ENCODE assay signal across 15 mouse cellular contexts in the genomic region with DNA sequence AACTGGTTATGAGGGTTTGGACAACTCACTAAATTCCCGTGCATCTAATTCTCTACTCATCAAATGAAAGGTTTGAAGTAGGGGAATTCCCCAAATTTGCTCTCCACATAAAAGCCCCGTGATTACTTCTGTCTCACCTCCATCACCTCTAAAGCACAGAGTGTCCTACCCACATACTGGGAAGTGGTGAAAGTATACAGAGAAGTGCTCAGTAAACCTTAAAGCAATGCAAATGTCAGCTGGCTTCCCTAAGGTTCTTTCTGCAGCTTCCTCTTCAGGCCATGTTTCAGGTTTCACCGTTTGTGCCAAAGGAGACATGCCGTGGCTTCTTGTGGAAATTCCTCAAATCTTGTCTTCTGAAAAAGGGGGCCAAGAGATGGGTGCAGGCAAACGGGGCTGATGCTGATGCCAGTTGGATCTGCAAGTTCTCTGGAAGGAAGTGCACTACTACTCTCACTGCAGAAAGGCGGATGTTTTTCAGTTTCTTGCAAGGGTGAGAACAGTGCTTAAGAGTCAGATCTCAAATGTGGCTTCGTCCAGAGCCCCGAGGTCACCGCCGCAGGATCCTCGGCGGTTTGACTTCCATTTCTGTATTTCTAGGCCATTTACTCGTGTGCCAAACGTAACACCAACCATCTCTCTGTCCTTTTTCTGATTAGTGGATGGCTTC. TPM values are rescaled to one million over a fixed set of nuclear protein-coding genes. Genes with fewer than 3 reads are reported as not detected.
A peak's percentile ranks its signal among the peaks of the same experiment; 100 is the strongest.
DNase-seq lines count a peak whose midpoint lies in the region; ATAC-seq and TF ChIP-seq lines count a peak whose summit lies in the region.
"Had no signal": no experiment of that assay in that cellular context is flagged by ENCODE, and none has a peak within 500 bp of the region (broad histone marks: within the 10 kb centered on the region; RNA-seq: fewer than 3 reads in every experiment).

No protein-coding gene starts in this region.

- H3K4me1 ChIP-seq in liver, postnatal 0 days (ENCODE audit: insufficient read depth), result peaks cover 20% of the 10 kb centered on the region
- H3K4me1 ChIP-seq in liver, embryonic 12.5 days, result peaks cover 41% of the 10 kb centered on the region
- peaks cover 12% of the 10 kb centered on the region for H3K4me1 ChIP-seq in midbrain, embryonic 14.5 days (ENCODE audit: control insufficient read depth, insufficient read depth, low read length)

- peak; percentile 10 for DNase-seq in liver, postnatal 0 days
- DNase-seq in induced T-regulatory cell, adult 2 months (ENCODE audit: low read depth), result peak; percentile 88
- peak; percentile 85 for DNase-seq in splenic B cell, adult 2 months (ENCODE audit: low read depth, low spot score)
- no peak for DNase-seq in midbrain, embryonic 14.5 days
- DNase-seq in frontal cortex, adult 2 months (ENCODE audit: extremely low spot score in 1 of 2, low spot score in 1 of 2), result no peak
- DNase-seq in layer of hippocampus, adult 8-10 months (ENCODE audit: low spot score in 2 of 2), result no peak
- DNase-seq: adrenal gland, postnatal 10 days; cerebellum, postnatal 25 days; heart, adult 18-20 months; heart, postnatal 10 days; lung, adult 18-20 months had no signal

- H3K36me3 ChIP-seq in liver, postnatal 0 days (replicated peaks; ENCODE audit: insufficient read depth, low read length), result no peaks in the 10 kb centered on the region
- H3K36me3 ChIP-seq in liver, embryonic 12.5 days, result no peaks in the 10 kb centered on the region
- H3K36me3 ChIP-seq in splenic B cell, adult 2 months (ENCODE audit: control insufficient read depth, insufficient read depth, low read length, poor library complexity, severe bottlenecking), result no peaks in the 10 kb centered on the region
- H3K36me3 ChIP-seq in midbrain, embryonic 14.5 days (ENCODE audit: control insufficient read depth, insufficient read depth, low read length), result no peaks in the 10 kb centered on the region
- H3K36me3 ChIP-seq: hindbrain, embryonic 15.5 days; kidney, embryonic 15.5 days had no signal

- no peak for TF ChIP-seq EP300 in liver, postnatal 0 days (IDR thresholded peaks at IDR 0.05; ENCODE audit: low read depth)

- H3K9ac ChIP-seq in liver, postnatal 0 days (replicated peaks), result no peak overlapping the region
- no peak overlapping the region for H3K9ac ChIP-seq in liver, embryonic 12.5 days
- H3K9ac ChIP-seq in midbrain, embryonic 14.5 days (replicated peaks; ENCODE audit: low read length), result no peak overlapping the region
- H3K9ac ChIP-seq: hindbrain, embryonic 15.5 days; kidney, embryonic 15.5 days had no signal

- no peak for ATAC-seq in liver, postnatal 0 days
- no peak for ATAC-seq in liver, embryonic 12.5 days
- ATAC-seq in CD4-positive, CD25-positive, alpha-beta regulatory T cell, adult 4 months, result peak; percentile 60
- no peak for ATAC-seq in midbrain, embryonic 14.5 days (ENCODE audit: low FRiP score, low TSS enrichment)

- 0 out of 2 replicates have a peak overlapping the region, but pooled peaks have one; percentile 11 for H3K27ac ChIP-seq in liver, postnatal 0 days (ENCODE audit: low read depth)
- H3K27ac ChIP-seq in liver, embryonic 12.5 days, result no peak overlapping the region
- no peak overlapping the region for H3K27ac ChIP-seq in midbrain, embryonic 14.5 days (replicated peaks; ENCODE audit: low read depth, low read length)
- H3K27ac ChIP-seq: hindbrain, embryonic 15.5 days; kidney, embryonic 15.5 days had no signal

- H3K9me3 ChIP-seq in liver, postnatal 0 days (ENCODE audit: low read length), result no peaks in the 10 kb centered on the region
- no peaks in the 10 kb centered on the region for H3K9me3 ChIP-seq in liver, embryonic 12.5 days (replicated peaks)
- no peaks in the 10 kb centered on the region for H3K9me3 ChIP-seq in midbrain, embryonic 14.5 days (ENCODE audit: control insufficient read depth, low read length)
- H3K9me3 ChIP-seq: hindbrain, embryonic 15.5 days; kidney, embryonic 15.5 days had no signal

- H3K4me3 ChIP-seq in liver, postnatal 0 days (ENCODE audit: low read depth, low read length), result no peak overlapping the region
- H3K4me3 ChIP-seq in liver, embryonic 12.5 days, result no peak overlapping the region
- no peak overlapping the region for H3K4me3 ChIP-seq in midbrain, embryonic 14.5 days (replicated peaks; ENCODE audit: low read depth, low read length)
- H3K4me3 ChIP-seq: hindbrain, embryonic 15.5 days; kidney, embryonic 15.5 days had no signal

- TF ChIP-seq CTCF in liver, postnatal 0 days (IDR thresholded peaks at IDR 0.05; ENCODE audit: low read depth), result no peak

- WGBS in liver, postnatal 0 days (ENCODE audit: insufficient replicate concordance), result 74% methylated on average over 14 of the region's 14 CpGs
- 73% methylated on average over 14 of the region's 14 CpGs for WGBS in liver, embryonic 12.5 days (ENCODE audit: insufficient replicate concordance)
- 87% methylated on average over 14 of the region's 14 CpGs for WGBS in midbrain, embryonic 14.5 days

- no peaks in the 10 kb centered on the region for H3K27me3 ChIP-seq in liver, postnatal 0 days (ENCODE audit: insufficient read depth, low read length)
- H3K27me3 ChIP-seq in liver, embryonic 12.5 days (replicated peaks), result no peaks in the 10 kb centered on the region
- H3K27me3 ChIP-seq in splenic B cell, adult 2 months (ENCODE audit: control insufficient read depth, insufficient read depth, low read length, poor library complexity, severe bottlenecking), result no peaks in the 10 kb centered on the region
- no peaks in the 10 kb centered on the region for H3K27me3 ChIP-seq in midbrain, embryonic 14.5 days (ENCODE audit: control insufficient read depth, insufficient read depth, low read length)
- H3K27me3 ChIP-seq: hindbrain, embryonic 15.5 days; kidney, embryonic 15.5 days had no signal

- no peak overlapping the region for H3K4me2 ChIP-seq in liver, postnatal 0 days (ENCODE audit: low read depth, low read length)
- no peak overlapping the region for H3K4me2 ChIP-seq in liver, embryonic 12.5 days
- H3K4me2 ChIP-seq in midbrain, embryonic 14.5 days (ENCODE audit: low read length), result no peak overlapping the region
- H3K4me2 ChIP-seq: hindbrain, embryonic 15.5 days; kidney, embryonic 15.5 days had no signal

RNA-seq across cellular contexts. Expression of a gene that starts 8.0 kb away (rescaled TPM):
- 39.0 and 41.2 TPM in 2 replicates for polyA plus RNA-seq in liver, postnatal 0 days (2015; fragmentation: Nextera tagmentation; extraction: Ambion mirVana)
- 24.2 and 24.4 TPM in 2 replicates for polyA plus RNA-seq in liver, embryonic 12.5 days (2016; fragmentation: Nextera tagmentation; extraction: Ambion mirVana)
- 100 to 1,000 TPM; 447 to 643 TPM for polyA plus RNA-seq in CD4-positive, CD25-positive, alpha-beta regulatory T cell, adult 4 months (2017; shearing (Covaris generic))
- polyA plus RNA-seq in midbrain, embryonic 14.5 days (2014; fragmentation: Nextera tagmentation; extraction: Ambion mirVana), result 73.9 and 74.2 TPM in 2 replicates
- polyA plus RNA-seq in frontal cortex, adult 2 months (2012; rRNA removed), result 70.3 and 78.0 TPM in 2 replicates
- total RNA-seq in layer of hippocampus, adult 8-10 months (2022), result 100 to 1,000 TPM; 101 to 108 (median 106) TPM

RNA-seq across cellular contexts. Expression of a gene that starts 44.0 kb away (rescaled TPM):
- polyA plus RNA-seq in liver, postnatal 0 days (2015; fragmentation: Nextera tagmentation; extraction: Ambion mirVana), result 13.5 and 13.7 TPM in 2 replicates
- 26.4 and 27.1 TPM in 2 replicates for polyA plus RNA-seq in liver, embryonic 12.5 days (2016; fragmentation: Nextera tagmentation; extraction: Ambion mirVana)
- polyA plus RNA-seq in CD4-positive, CD25-positive, alpha-beta regulatory T cell, adult 4 months (2017; shearing (Covaris generic)), result 10 to 100 TPM; 65.7 to 68.8 TPM
- 59.9 and 76.7 TPM in 2 replicates for polyA plus RNA-seq in midbrain, embryonic 14.5 days (2014; fragmentation: Nextera tagmentation; extraction: Ambion mirVana)
- 29.4 and 32.7 TPM in 2 replicates for polyA plus RNA-seq in frontal cortex, adult 2 months (2012; rRNA removed)
- total RNA-seq in layer of hippocampus, adult 8-10 months (2022), result 10 to 100 TPM; 46.4 to 55.0 (median 50.5) TPM

RNA-seq across cellular contexts. Expression of a gene that starts 44.4 kb away (rescaled TPM):
- 32.6 and 36.5 TPM in 2 replicates for polyA plus RNA-seq in liver, postnatal 0 days (2015; fragmentation: Nextera tagmentation; extraction: Ambion mirVana)
- polyA plus RNA-seq in liver, embryonic 12.5 days (2016; fragmentation: Nextera tagmentation; extraction: Ambion mirVana), result 64.0 and 65.8 TPM in 2 replicates
- polyA plus RNA-seq in CD4-positive, CD25-positive, alpha-beta regulatory T cell, adult 4 months (2017; shearing (Covaris generic)), result 100 to 1,000 TPM; 101 to 113 TPM
- polyA plus RNA-seq in midbrain, embryonic 14.5 days (2014; fragmentation: Nextera tagmentation; extraction: Ambion mirVana), result 134 and 163 TPM in 2 replicates
- polyA plus RNA-seq in frontal cortex, adult 2 months (2012; rRNA removed), result 82.4 and 87.0 TPM in 2 replicates
- 10 to 100 TPM; 46.0 to 51.1 (median 49.1) TPM for total RNA-seq in layer of hippocampus, adult 8-10 months (2022)

Comparison
In these comparisons a context has a peak if more than half of its experiments do, and no peak if none do; other contexts are left out.
1. DNase-seq: peak in liver, postnatal 0 days (single experiment), induced T-regulatory cell, adult 2 months (single experiment) and splenic B cell, adult 2 months (single experiment); none in midbrain, embryonic 14.5 days (single experiment), frontal cortex, adult 2 months (0 of 2) and layer of hippocampus, adult 8-10 months (0 of 2).